Mouse (Mus musculus) lung, adult 2 months (tissue): ENCODE data around the gene Odf4.

Experiments
- CTCF ChIP-seq: fragments of 200-500 bp; IDR thresholded peaks from 2 replicates; pipeline ENCODE4 v1.5.1; 2011; ENCODE audit warnings: mild to moderate bottlenecking, low read length, control low read depth; ENCODE audit not compliant: insufficient read depth
- POLR2A ChIP-seq: fragments of 200-500 bp; IDR thresholded peaks from 2 replicates; pipeline ENCODE4 v1.6.1; 2011; ENCODE audit warnings: low read depth, mild to moderate bottlenecking, control low read depth, low read length, borderline replicate concordance; ENCODE audit errors: extremely low read depth

DNA sequence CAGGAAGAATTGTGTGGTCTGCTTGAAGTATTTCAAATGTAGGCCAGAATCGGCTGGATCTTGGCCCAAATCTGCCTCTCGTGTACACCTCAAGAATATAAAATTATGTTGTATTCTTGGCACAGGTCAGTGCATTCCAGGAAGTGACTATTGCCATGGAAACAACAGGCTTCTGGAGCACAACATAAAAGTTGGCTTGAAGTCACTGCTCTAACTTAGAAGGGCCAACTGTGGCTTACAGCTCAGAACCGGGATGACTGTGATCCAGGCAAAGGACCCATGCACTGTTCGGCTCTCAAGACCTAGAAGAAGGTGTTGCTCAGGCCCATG lies 20.5 kb downstream of the Odf4 start:
- TF ChIP-seq POLR2A (no peak), CTCF (no peak)
